Mouse (Mus musculus) CH12.LX (cell line): ENCODE data around the gene Dynlt1c.

Experiments used
- CTCF ChIP-seq, 2 experiments: IDR thresholded peaks in 1 of 2; conservative IDR thresholded peaks in 1 of 2; 2 replicates each; pipeline ENCODE4 v1.5.1; 2011 to 2012; ENCODE audit warnings: low read depth in 2 of 2, low read length in 2 of 2, improper control_type of control experiment in 1 of 2, inconsistent platforms in 1 of 2, mild to moderate bottlenecking in 1 of 2, moderate library complexity in 1 of 2
- ETS1 ChIP-seq: conservative IDR thresholded peaks from 2 replicates; pipeline ENCODE4 v1.6.1; 2012; ENCODE audit warnings: low read depth, mild to moderate bottlenecking, inconsistent platforms, low read length, improper control_type of control experiment, moderate library complexity
- HCFC1 ChIP-seq: IDR thresholded peaks from 2 replicates; pipeline ENCODE4 v1.6.1; 2012; ENCODE audit warnings: low read depth, mild to moderate bottlenecking, inconsistent platforms, low read length, improper control_type of control experiment
- JUND ChIP-seq: conservative IDR thresholded peaks from 2 replicates; pipeline ENCODE4 v1.6.1; 2011; ENCODE audit warnings: low read depth, low read length, improper control_type of control experiment
- MAX ChIP-seq: IDR thresholded peaks from 2 replicates; pipeline ENCODE4 v1.6.1; 2011; ENCODE audit warnings: low read length, improper control_type of control experiment
- MXI1 ChIP-seq: IDR thresholded peaks from 2 replicates; pipeline ENCODE4 v1.6.1; 2011; ENCODE audit warnings: mild to moderate bottlenecking, low read depth, low read length, improper control_type of control experiment
- POLR2A ChIP-seq: IDR thresholded peaks from 2 replicates; pipeline ENCODE4 v1.6.1; 2011; ENCODE audit warnings: low read depth, mild to moderate bottlenecking, improper control_type of control experiment, low read length
- SMC3 ChIP-seq: IDR thresholded peaks from 2 replicates; pipeline ENCODE4 v1.6.1; 2011; ENCODE audit warnings: low read depth, low read length, improper control_type of control experiment
- TCF12 ChIP-seq: IDR thresholded peaks from 2 replicates; pipeline ENCODE4 v1.6.1; 2014; ENCODE audit warnings: low read depth, mild to moderate bottlenecking, inconsistent platforms, low read length, improper control_type of control experiment
- UBTF ChIP-seq: IDR thresholded peaks from 2 replicates; pipeline ENCODE4 v1.6.1; 2012; ENCODE audit warnings: low read depth, mild to moderate bottlenecking, inconsistent platforms, low read length, improper control_type of control experiment, moderate library complexity
- ZKSCAN1 ChIP-seq: IDR thresholded peaks from 2 replicates; pipeline ENCODE4 v1.6.1; 2012; ENCODE audit warnings: low read depth, inconsistent platforms, low read length, improper control_type of control experiment, borderline replicate concordance

DNA sequence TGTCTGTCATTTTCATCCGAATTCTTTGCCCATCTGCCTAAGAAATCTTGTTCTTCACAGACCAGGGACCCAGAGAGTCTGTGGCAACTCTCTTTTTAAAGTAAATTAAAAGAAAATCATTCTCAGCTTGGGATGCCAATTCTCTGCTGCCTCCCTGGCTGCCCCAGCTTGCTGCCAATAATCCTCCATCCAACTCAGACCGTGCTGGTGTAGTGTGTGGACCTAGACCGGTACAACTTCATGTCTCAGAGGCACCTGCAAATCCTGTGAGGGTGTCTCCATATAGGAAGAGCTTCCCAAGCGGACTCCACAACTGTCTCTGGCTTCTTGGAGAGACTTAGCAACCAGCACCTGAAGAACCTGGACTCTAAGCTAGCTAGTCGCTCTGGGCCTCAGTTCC, 35.4 kb downstream of the Dynlt1c start:
- TF ChIP-seq POLR2A (no peak), ZKSCAN1 (no peak), CTCF (conservative IDR thresholded peaks at IDR 0.05 in 1 of 2, IDR thresholded peaks at IDR 0.05 in 1 of 2; ENCODE audit: low read depth in 2 of 2, low read length in 2 of 2) (no peak), UBTF (no peak), HCFC1 (no peak), MXI1 (no peak), TCF12 (no peak), MAX (no peak), ETS1 (no peak), JUND (no peak), SMC3 (no peak)
